Mouse (Mus musculus) brain, adult 2 months (tissue): ENCODE results near the gene Man1c1.

Source experiments
- DNase-seq: peaks from one replicate; pipeline ENCODE4 v3.0.0; 2011; ENCODE audit warnings: low read depth, low spot score

Gene Man1c1

GRCm38 (mm10) chr4:134675800-134676199, 28.3 kb downstream of the Man1c1 start:
- DNase-seq = no peak

DNA sequence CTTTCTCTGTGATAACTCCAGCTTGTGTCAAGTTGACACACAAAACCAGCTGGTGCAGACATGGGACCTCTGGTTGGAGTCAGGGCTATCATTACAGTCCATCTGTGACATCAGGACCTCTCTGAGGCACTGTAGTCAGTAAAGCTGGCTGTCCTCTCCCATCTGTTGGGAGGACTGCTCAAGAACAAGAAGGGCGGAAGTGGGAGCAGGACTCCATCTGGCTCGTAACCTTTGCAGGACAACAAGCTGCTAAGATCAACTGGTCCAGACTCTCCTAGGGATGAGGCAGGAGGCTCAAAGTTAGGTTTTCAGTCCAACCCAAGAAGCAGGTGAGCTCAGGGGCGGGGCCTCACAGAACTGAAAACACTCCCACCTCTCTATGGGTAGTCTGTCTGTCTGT, 29.1 kb downstream of the Man1c1 start:
- DNase-seq = peak; percentile 83

DNA sequence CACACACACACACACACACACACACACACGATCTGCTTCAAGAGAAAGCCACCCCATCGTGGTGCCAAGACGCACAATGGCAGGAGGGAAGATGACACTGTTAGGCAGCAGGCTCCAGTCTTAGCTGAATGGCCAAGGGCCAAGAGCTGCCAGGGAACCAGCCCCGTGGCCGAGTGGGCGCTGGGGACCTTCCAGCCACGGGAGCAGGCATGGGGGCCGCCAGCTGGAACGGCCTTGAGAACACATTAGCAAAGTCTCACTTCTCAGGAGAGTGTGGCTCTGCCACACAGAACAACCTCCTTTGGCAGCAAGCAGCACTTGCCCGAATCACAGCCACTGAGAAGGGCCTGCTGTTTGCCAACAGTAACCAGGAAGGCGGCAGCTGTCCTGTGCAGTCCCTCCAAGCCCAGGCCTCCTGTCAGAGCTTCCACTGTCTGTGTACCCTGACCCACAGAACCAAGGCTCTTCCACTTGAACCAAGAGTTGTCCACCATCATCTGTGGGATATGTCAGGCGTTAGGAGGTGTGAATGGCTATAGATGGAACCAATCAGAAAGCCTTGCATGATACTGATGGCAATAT, 30.1 kb downstream of the Man1c1 start:
- DNase-seq = peak; percentile 62

DNA sequence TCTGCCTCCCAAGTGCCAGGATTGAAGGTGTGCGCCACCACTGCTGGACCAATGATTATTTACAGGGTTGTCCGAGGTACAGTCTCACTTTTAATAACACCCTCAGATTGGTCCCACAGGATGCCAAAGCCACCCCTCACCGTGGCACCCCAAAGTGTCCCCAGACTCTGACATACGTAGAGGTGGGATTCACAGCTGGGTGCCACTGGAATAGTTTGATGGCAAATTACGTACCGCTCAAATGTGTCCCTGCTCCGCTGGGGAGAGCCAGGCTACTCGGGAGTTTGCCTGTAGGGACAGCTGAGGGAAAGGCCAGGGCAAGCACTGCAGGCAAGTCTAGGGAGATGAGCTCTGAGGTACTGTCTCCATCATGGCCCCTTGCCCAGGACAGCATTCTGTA, 30.9 kb downstream of the Man1c1 start:
- DNase-seq = no peak

GRCm38 (mm10) chr4:134672326-134672725, 31.8 kb downstream of the Man1c1 start:
- no peak for DNase-seq

- DNase-seq = no peak
Measured at GRCm38 (mm10) chr4:134671660-134672173, 32.4 kb downstream of the Man1c1 start.

DNA sequence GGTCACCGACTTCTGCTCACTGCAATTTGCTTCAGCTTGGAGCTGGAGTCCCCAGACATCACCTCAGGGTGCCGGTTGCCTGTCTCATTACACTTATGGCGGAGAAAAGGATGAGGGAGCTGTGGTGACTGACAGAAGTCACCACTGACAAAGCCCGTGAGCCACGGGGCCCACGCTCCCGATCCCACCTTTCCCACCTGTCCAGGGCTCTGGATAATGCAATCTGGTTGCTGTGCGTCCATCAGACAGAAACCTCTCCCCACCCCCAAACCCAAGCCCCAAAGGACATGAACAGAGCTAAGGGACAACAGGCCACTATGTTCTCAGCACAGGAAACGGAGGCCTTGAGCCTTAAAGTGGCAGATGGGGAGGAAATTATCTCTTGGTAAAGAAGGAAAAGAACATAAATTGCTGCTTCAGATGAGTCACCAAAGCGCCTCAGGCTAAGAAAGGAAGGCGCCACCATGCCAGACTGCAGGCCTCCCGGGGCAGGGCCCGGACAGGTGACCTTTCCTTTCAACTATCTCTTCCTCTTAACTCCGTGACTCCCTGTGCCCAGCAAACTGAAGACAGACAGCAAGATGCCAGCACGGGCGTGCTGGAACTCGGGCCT, 34.2 kb downstream of the Man1c1 start:
- DNase-seq = peak; percentile 78

- peak; percentile 84 for DNase-seq
Measured at GRCm38 (mm10) chr4:134668355-134669028, 35.6 kb downstream of the Man1c1 start.

GRCm38 (mm10) chr4:134666391-134666790, 37.7 kb downstream of the Man1c1 start:
- DNase-seq = no peak

- DNase-seq = peak; percentile 45
Measured at GRCm38 (mm10) chr4:134663052-134663451, 41.0 kb downstream of the Man1c1 start.

DNA sequence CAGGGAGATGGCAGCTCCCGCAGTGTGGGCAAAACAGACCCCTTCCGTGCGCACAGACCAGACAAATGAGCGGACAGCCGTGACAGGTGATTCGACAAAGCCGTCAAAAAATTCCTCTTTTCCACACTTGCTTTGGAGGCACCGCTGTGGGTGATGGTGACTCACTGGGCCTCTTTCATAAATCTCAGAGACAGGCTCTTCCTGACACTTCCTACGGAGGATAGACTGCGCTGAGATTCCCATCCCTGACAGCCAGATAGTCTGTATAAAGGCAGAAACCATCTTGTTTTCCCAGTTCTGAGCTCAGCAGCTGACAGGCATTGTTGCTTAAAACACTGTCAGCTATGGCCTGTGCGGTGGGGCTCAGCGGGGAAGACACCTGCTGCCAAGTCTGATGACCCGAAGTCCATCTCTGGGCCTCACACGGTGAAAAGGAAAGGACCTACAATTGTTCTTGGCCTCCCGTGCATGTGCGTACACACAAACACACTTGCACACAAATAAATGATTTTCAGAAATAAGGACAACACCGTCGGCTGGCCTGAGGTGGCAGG, 43.4 kb downstream of the Man1c1 start:
- DNase-seq = peak; percentile 73

DNA sequence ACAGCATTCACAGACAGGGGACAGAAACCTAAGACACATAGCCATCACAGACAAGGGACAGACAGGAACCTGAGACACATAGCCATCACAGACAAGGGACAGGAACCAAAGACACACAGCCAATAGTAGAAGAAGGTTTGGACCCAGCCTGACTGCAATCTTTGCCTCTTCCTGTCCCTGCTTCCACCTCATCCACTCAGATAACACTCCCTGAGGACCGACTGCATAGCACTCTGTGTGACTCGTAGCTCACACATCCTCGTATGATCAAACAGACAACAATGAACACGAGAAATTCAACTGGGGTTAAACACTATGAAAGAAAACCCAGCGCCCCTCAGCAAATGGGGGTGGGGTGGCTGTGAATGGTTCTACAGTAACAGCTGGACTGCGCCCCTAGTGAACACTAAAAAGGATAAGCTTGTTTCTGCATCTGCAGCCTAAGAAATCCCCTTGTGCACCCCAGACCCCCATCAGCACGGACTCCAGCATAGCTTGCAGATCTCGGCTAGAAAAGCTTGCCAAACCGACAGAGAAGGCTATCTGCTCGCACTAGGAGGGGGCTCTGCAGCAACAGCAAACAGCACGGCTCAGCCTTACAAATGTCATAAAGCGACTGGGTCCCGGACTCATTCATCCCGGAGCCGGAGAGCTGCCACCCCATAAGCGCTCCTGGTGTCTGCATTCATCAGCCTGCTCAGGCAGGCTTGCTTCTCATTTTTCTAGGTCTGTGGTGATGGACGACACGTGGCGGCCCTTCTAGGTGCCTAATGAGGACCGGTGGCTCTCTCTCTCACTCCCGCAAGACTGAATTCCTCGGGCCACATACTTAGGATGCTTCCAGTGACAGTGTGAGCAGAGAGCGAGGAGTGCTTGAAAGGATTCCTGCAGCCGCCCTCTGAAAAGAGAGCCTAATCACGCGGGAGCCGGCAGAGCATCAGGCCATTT, 44.5 kb downstream of the Man1c1 start:
- no peak for DNase-seq

DNA sequence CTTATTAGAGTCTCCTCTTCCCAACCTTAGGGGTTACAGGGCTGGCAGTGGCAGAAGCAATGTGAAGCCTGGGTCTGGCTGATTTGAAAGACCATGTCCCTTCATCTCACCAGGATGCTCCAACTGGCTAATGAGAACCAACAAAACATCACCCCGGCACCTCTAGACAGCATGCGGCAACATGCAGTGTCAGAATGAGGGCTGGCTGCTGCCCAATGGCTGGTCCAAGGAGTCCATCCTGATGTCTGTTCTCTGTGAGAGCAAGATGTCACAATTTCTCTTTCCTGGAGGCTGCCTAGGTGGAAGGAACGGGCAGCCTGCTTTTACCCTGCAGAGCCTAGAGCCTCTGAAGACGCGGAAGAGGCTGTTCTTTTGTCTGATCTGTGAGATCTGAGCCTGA, 46.6 kb downstream of the Man1c1 start:
- peak; percentile 81 for DNase-seq

- no peak for DNase-seq
Measured at GRCm38 (mm10) chr4:134654391-134654790, 49.7 kb downstream of the Man1c1 start.

DNA sequence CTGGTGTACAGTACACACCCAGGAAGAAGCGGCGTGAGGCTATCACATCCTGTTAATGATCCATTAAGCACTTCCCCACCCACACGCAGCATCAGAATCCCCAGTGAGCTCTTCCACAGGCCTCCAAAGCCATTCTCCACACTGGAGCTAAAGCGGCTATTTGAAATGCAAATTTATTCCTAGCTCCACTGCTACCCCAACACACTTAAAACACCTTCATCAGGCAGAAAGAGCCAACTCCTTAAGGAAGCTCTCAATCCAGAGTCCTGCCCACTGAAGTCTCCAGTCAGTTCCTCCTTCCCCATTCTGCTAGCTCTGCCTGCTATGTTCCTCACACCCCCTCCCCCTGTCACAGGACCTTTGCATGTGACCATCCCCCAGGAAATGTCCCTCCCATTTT, 51.4 kb downstream of the Man1c1 start:
- peak; percentile 48 for DNase-seq

DNA sequence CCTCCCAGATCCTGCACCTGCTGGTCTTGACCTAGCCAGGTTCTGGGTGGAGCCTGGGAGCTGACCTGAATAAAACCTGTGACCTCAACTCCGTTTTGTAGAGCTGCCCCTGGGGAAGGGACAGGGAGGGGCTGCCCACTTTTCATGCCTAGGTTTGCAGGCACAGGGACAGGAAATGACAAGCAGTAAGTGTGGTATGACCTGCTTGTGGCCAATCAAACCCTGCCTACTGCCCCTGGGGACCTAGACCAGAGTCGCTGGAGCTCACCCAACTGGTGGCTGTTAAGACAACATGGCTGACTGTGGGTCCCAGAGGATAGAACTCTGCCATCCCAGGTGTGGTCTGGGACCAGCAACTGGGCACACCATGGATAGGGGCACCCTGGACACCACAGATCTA, 51.9 kb downstream of the Man1c1 start:
- no peak for DNase-seq

GRCm38 (mm10) chr4:134651358-134651757, 52.7 kb downstream of the Man1c1 start:
- DNase-seq = no peak

DNA sequence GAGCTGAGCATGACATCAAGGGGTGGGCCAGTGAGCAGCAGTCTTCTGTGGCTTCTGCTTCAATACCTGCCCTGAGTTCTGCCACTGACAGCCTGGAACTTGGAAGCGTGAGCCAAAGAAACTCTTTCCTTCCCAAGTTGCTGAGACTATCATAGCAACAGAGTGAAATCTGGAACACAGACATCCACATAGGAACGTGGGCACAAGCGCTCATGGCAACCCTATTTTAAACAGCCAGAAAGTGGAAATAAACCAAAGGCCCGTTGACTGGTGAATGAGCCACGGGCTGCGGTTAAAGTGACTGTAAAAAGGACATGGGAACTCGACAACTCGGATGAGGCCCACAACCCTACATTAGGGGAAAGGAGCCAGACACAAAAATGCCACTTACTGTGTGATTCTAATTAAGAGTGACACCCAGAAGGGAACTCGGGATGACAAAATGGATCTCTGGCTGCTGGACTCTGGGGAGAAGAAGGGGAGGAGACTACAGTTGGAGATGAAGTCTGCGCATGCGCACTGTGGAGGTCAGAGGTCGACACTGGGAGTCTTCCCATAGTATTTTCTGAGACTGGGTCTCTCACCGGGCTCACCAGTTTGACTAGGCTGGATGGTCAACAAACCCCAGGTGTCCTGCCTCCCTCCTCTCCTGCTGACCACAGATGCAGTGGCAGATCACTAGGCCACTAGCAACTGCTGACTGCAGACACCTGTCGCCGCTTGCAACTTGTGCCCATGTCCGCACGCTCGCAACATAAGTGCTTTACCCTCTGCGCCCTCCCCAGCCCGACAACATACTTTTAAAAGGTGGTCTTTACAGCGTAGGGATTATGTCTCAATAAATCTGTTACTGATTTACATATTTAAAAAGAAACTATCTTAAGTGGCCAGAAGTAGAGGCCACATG, 58.8 kb downstream of the Man1c1 start:
- DNase-seq = peak; percentile 81

DNA sequence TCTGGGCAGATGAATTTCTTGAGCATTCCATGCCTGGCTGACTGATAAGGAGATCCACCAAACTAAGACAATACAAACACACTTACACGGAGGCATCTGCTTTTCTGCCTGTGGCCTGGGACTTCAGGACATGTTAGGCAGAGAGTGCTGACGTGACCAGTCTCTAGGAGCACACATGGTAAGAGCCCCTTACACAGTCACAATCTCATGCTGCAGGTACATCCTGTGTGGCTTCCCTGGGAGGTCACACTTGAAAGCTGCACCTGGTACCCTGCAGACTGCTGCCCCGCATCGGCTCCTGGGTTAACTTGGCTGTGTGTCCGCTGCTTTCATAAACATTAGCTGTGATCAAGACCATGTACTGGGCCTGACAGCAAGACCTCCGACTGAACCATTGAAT, 59.7 kb downstream of the Man1c1 start:
- DNase-seq = no peak

- DNase-seq = peak; percentile 81
Measured at GRCm38 (mm10) chr4:134641711-134642516, 62.2 kb downstream of the Man1c1 start.
